Mouse (Mus musculus) kidney, embryonic 14.5 days (tissue): ENCODE measurements around the gene Itih4. TPM values are rescaled to one million over a fixed set of nuclear protein-coding genes. Genes with fewer than 3 reads are reported as not detected.

Experiments
- ATAC-seq: fragments of 200-750 bp; cut with Nextera tagmentation; 2 replicates; pipeline ENCODE4 v1.8.0; 2017; ENCODE audit warnings: moderate number of reproducible peaks, mild to moderate bottlenecking, moderate TSS enrichment, moderate library complexity; ENCODE audit not compliant: low FRiP score, low TSS enrichment
- H3K27ac ChIP-seq: fragments of 300-500 bp; sonication (generic); 2 replicates; pipeline ENCODE4 v1.5.1; 2014; ENCODE audit warnings: low read depth, mild to moderate bottlenecking, low read length, moderate library complexity, mixed read lengths
- H3K27me3 ChIP-seq: fragments of 300-500 bp; sonication (generic); 2 replicates; pipeline ENCODE4 v1.6.1; 2014; ENCODE audit warnings: mild to moderate bottlenecking, low read length; ENCODE audit not compliant: control insufficient read depth, insufficient read depth
- H3K36me3 ChIP-seq: fragments of 300-500 bp; sonication (generic); 2 replicates; pipeline ENCODE4 v1.6.1; 2014; ENCODE audit warnings: low read length, mixed read lengths; ENCODE audit not compliant: control insufficient read depth, insufficient read depth
- H3K4me1 ChIP-seq: fragments of 300-500 bp; sonication (generic); 2 replicates; pipeline ENCODE4 v1.6.1; 2014; ENCODE audit warnings: low read length, mixed read lengths; ENCODE audit not compliant: control insufficient read depth, insufficient read depth
- H3K4me2 ChIP-seq: fragments of 300-500 bp; sonication (generic); replicated peaks from 2 replicates; pipeline ENCODE4 v1.6.1; 2014; ENCODE audit warnings: low read depth, mild to moderate bottlenecking, low read length
- H3K4me3 ChIP-seq: fragments of 300-500 bp; sonication (generic); 2 replicates; pipeline ENCODE4 v1.5.1; 2014; ENCODE audit warnings: mild to moderate bottlenecking, low read length
- H3K9ac ChIP-seq: fragments of 300-500 bp; sonication (generic); 2 replicates; pipeline ENCODE4 v1.6.1; 2014; ENCODE audit warnings: low read depth, mild to moderate bottlenecking, low read length, moderate library complexity
- H3K9me3 ChIP-seq: fragments of 300-500 bp; sonication (generic); 2 replicates; pipeline ENCODE4 v1.6.1; 2016; ENCODE audit warnings: low read length; ENCODE audit not compliant: control insufficient read depth
- WGBS: fragments of 180-500 bp; shearing (Covaris S2); extraction: QIAGEN DNeasy Blood & Tissue Kit; methylation state at CpG from one replicate; pipeline ENCODE4 v1.1.7; 2014; 5-methylcytosine and 5-hydroxymethylcytosine counted together
- polyA plus RNA-seq: library from polyadenylated mRNA; unstranded; fragments of >200 nt; fragmentation: Nextera tagmentation; extraction: Ambion mirVana; gene quantifications from 2 replicates; pipeline ENCODE4 v1.2.1, GENCODE M21; 2014

Itih4 gene
- polyA plus RNA-seq, 1 experiment from 2014 or later: 0.12 TPM

DNA sequence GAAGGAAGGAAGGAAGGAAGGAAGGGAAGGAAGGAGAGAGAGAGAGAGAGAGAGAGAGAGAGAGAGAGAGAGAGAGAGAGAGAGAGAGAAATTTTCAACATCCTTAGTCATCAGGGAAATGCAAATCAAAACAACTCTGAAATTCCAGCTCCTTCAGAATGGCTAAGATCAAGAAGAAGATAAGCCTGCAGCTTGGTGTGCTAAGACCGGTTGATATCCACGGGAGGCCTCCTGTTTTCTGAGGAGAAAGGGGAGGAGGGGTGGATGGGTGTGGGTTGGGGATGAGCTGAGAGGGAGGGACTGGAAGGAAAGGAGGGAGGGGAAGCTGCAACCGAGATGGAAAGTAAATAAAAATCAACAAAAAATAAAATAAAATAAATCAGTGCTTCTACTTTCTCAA is 978 bp upstream of the Itih4 start:
- Histone ChIP-seq H3K9me3 (no peaks in the 10 kb centered on the region), H3K36me3 (no peaks in the 10 kb centered on the region), H3K27me3 (no peaks in the 10 kb centered on the region), H3K27ac (no peak overlapping the region), H3K9ac (no peak overlapping the region), H3K4me1 (0 out of 2 replicates have a peak, but pooled peaks cover 5% of the 10 kb centered on the region), H3K4me2 (no peak overlapping the region), H3K4me3 (no peak overlapping the region)
- 9% methylated on average over 3 of the region's 3 CpGs for WGBS
- no peak for ATAC-seq

DNA sequence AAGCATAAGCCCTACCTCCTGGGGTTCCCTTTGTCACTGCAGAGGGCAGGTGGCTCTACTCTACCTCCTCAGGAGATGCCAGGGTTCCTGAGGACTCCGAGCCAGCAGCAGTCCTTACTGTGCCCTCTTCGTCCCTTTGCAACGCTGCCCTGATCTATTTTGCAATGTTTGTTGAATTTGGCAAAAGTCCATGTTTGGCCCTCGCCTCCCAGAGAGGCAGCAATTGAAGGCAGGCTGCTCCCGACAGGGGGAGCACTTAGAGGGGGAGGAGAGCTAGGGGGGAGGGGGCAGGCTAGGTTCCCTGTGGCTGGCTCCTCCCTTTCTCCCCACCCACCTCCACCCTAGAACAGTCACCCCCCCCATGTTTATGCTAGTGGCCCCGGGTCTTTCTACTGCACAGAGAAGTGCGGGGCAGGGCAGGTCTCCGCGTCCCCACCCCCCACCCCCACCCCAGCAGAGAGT is 2.0 kb downstream of the Itih4 start:
- 0 out of 2 replicates have a peak, but pooled peaks cover 5% of the 10 kb centered on the region for H3K4me1 ChIP-seq
- H3K27ac ChIP-seq: no peak overlapping the region
- peak overlapping the region; percentile 15; the same call in 1 of the 2 replicates for H3K4me2 ChIP-seq
- ATAC-seq: peak; percentile 61; the same call in 1 of the 2 replicates
- no peaks in the 10 kb centered on the region for H3K9me3 ChIP-seq
- H3K27me3 ChIP-seq: no peaks in the 10 kb centered on the region
- H3K9ac ChIP-seq: no peak overlapping the region
- no peaks in the 10 kb centered on the region for H3K36me3 ChIP-seq
- H3K4me3 ChIP-seq: no peak overlapping the region
- 16% methylated on average over 9 of the region's 9 CpGs for whole genome bisulfite sequencing

DNA sequence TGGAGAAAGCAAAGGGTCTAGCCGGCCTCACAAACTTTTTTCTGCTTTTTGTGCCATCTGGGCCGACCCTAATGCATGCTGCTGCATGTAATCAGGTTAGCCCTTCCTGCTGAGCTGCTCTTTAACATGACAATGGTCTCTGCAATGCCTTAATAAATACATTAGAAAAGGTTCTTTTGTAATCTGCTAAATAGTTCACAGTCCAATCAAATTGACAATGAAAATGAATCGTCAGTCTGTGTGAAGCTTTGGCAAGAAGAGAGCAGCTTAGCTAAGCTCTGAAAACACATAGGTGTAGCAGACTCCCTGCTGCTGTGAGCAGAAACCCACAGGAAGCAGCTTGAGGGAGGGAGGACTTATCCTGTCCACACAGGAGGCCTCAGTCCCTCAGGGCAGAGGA is 13.7 kb downstream of the Itih4 start:
- 74% methylated on average over 3 of the region's 3 CpGs for WGBS
- Histone ChIP-seq H3K9ac (no peak overlapping the region), H3K27me3 (no peaks in the 10 kb centered on the region), H3K4me2 (no peak overlapping the region), H3K4me3 (no peak overlapping the region), H3K4me1 (no peaks in the 10 kb centered on the region), H3K9me3 (no peaks in the 10 kb centered on the region), H3K27ac (no peak overlapping the region), H3K36me3 (no peaks in the 10 kb centered on the region)
- no peak for ATAC-seq

DNA sequence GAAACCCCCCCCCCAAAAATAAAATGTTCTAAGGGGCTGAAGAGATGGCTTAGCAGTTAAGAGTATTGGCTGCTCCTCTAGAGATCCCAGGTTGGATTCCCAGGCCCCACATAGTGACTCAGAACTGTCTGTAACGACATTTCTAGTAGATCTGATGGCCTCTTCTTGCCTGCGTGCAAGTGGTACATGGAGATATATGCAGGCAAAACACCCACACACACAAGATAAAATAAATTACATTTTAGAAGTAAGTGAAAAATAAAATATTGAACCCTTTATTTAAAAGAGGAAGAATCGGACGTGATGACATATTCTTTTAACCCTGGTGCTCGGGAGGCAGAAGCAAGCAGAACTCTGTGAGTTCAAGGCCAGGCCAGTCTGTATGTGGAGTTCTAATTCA is 16.4 kb downstream of the Itih4 start:
- 89% methylated on average over 5 of the region's 5 CpGs for WGBS
- H3K27ac ChIP-seq: no peak overlapping the region
- no peak overlapping the region for H3K4me2 ChIP-seq
- no peak overlapping the region for H3K9ac ChIP-seq
- H3K36me3 ChIP-seq: no peaks in the 10 kb centered on the region
- no peaks in the 10 kb centered on the region for H3K27me3 ChIP-seq
- H3K9me3 ChIP-seq: no peaks in the 10 kb centered on the region
- H3K4me1 ChIP-seq: no peaks in the 10 kb centered on the region
- no peak overlapping the region for H3K4me3 ChIP-seq
- no peak for ATAC-seq

DNA sequence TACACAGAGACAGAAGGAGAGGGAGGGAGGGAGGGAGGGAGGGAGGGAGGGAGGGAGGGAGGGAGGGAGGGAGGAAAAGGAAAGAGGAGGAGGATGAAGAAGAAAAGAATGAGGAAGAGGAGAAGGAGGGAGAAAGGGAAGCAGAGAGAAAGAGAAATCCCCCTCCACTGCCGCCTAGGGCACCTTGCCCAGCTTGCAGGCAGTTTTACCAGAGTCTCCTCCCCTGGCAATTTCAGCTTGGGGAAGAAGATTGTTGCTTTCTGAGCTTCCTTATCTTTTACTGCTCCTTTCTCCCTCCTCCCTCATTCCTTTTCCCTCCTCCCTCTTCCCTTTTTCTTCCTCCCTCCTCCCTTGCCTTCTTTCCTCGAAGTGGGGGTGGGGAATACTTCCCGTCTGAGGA is 16.8 kb downstream of the Itih4 start:
- no peaks in the 10 kb centered on the region for H3K9me3 ChIP-seq
- H3K4me1 ChIP-seq: no peaks in the 10 kb centered on the region
- H3K27me3 ChIP-seq: no peaks in the 10 kb centered on the region
- no peak overlapping the region for H3K27ac ChIP-seq
- no peaks in the 10 kb centered on the region for H3K36me3 ChIP-seq
- H3K4me3 ChIP-seq: no peak overlapping the region
- no peak overlapping the region for H3K4me2 ChIP-seq
- H3K9ac ChIP-seq: no peak overlapping the region
- 66% methylated on average over 3 of the region's 3 CpGs for WGBS
- no peak for ATAC-seq

DNA sequence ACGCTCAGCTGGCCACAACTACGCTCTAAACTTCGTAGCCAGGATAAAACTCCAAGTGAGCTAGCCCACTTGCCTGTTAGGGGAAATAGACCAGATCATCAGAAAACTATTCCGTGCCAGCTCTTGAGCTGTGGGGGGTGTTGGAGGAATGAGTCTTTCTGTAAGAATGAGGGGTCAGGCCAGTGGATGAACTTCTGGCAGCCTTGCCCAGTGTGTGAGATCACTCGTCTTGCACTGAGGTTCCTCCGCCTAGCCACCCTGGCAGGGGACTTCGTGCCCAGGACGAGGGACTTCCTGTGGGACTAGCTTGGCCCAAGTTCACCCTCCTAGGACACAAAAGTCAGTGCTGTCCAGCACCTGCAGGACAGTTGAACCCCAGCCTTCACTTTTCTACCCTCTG is 18.0 kb downstream of the Itih4 start:
- Histone ChIP-seq H3K4me1 (no peaks in the 10 kb centered on the region), H3K27ac (no peak overlapping the region), H3K9ac (no peak overlapping the region), H3K36me3 (no peaks in the 10 kb centered on the region), H3K4me2 (no peak overlapping the region), H3K4me3 (no peak overlapping the region), H3K9me3 (no peaks in the 10 kb centered on the region), H3K27me3 (no peaks in the 10 kb centered on the region)
- no peak for ATAC-seq
- 85% methylated on average over 8 of the region's 8 CpGs for WGBS

DNA sequence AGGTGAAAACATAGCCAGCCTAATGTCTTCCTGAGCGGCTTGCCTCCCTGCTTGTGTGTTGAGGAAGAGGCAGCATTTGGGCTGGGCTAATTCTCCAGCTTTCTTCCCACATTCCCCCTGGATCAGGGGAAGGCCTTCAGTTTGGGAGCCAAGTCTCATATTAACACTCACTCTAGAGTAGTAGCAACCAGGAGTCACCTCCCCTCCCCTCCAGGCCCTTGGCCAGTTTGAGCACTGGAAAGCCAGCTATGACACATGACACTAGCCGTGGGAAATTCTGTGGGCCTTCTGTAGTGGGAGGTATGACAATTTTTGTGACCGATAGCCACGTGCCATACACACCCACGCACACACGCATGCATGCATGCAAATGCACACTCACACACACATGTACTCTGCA is 19.7 kb downstream of the Itih4 start:
- ATAC-seq: no peak
- H3K36me3 ChIP-seq: no peaks in the 10 kb centered on the region
- no peak overlapping the region for H3K4me3 ChIP-seq
- 89% methylated on average over 6 of the region's 6 CpGs for WGBS
- no peaks in the 10 kb centered on the region for H3K27me3 ChIP-seq
- no peaks in the 10 kb centered on the region for H3K4me1 ChIP-seq
- H3K9ac ChIP-seq: no peak overlapping the region
- H3K27ac ChIP-seq: no peak overlapping the region
- no peaks in the 10 kb centered on the region for H3K9me3 ChIP-seq
- H3K4me2 ChIP-seq: no peak overlapping the region

DNA sequence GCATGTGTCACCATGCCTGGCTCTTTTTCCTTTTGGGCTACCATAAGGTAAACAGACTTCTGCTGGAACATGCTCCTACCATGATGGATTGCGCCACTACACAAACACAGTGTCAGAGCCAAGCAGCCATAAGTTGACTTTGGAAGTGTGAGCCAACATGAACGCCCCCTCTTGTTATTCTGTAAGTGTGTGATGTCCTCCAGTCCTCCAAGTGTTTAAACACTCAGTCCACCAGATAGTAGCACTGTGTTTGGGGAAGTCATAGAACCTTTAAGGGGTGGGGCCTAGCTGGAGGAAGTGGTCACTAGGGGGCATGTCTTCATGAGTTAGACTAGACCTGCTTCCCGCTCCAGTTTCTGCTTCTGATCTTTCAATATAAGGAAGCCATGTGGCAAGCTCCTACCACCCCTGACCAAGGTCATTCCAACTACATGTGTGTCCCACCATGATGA is 21.6 kb downstream of the Itih4 start:
- 63% methylated on average over 3 of the region's 3 CpGs for WGBS
- Histone ChIP-seq H3K9me3 (no peaks in the 10 kb centered on the region), H3K4me1 (no peaks in the 10 kb centered on the region), H3K4me2 (no peak overlapping the region), H3K27ac (no peak overlapping the region), H3K9ac (no peak overlapping the region), H3K36me3 (no peaks in the 10 kb centered on the region), H3K4me3 (no peak overlapping the region), H3K27me3 (no peaks in the 10 kb centered on the region)
- no peak for ATAC-seq

DNA sequence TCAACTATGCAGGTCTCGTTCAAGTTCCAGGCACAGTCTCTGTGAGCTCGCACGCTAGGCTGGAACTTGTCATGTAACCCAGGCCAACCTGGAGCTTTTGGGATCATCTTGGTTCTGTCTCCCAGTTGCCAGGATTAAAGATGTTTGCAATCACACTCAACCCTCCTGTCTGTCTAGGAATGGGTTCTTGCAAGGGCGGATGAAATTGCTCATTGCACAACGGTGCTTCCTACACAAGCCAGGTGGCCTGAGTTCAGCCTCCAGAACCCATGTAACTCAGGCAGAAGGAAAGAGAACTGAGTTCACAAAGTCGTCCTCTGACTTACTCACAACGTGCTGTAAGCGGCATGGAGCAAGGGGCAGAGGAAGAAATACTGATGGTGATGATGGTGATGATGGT is 24.9 kb downstream of the Itih4 start:
- 92% methylated on average over 8 of the region's 8 CpGs for WGBS
- ATAC-seq: no peak
- no peaks in the 10 kb centered on the region for H3K36me3 ChIP-seq
- no peaks in the 10 kb centered on the region for H3K27me3 ChIP-seq
- no peak overlapping the region for H3K27ac ChIP-seq
- no peak overlapping the region for H3K9ac ChIP-seq
- H3K9me3 ChIP-seq: no peaks in the 10 kb centered on the region
- no peak overlapping the region for H3K4me2 ChIP-seq
- H3K4me1 ChIP-seq: no peaks in the 10 kb centered on the region
- no peak overlapping the region for H3K4me3 ChIP-seq
